Mouse (Mus musculus) kidney, postnatal 14 days (tissue): Measurements from ENCODE around the gene Tbc1d8.

Source experiments
- DNase-seq: peaks from one replicate; pipeline ENCODE4 v3.0.0; 2022; ENCODE audit warnings: mixed read lengths

Tbc1d8 gene

GRCm38 (mm10) chr1:39393217-39393867 is 85.2 kb downstream of the Tbc1d8 start:
- no peak for DNase-seq

DNA sequence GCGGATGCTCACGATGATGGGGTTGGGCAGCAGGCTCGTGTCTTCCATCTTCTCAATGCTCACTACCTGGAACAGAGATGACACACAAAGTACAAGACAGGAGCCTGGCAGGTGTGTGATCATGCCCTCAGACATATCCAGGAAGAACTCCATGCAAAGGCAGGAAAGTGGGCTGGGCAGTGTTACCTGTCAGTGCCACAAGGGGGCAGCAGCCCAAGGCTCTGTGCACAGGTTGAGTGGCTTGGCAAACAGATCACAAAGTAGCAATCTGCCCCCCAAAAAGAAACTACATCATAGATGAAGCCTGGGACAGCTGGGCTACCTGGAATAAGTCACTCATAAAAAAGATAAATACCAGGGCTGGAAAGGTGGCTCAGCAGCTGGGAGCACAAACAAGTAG is 86.4 kb downstream of the Tbc1d8 start:
- DNase-seq = peak; percentile 80

- DNase-seq = no peak
Observed at GRCm38 (mm10) chr1:39391652-39392051, 86.9 kb downstream of the Tbc1d8 start.

DNA sequence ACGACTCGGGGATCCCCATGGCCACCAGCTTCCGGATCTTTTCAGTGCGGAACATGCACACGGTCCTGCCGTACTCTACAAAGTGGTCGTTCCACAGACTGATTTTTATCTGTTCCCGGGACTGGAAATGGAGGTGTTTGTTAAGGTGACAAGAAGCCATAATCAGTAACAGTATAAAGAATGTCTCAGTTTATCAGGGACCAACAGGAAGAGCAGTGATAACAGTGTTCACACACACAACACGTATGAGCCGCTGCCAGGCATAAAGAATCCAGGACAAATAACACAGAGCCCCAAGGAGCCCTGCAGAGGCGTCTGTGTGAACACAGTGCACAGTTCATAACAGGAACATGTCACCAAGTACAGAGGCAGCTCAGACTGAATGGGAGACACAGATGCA is 89.2 kb downstream of the Tbc1d8 start:
- no peak for DNase-seq

- no peak for DNase-seq
Observed at GRCm38 (mm10) chr1:39388163-39388562, 90.4 kb downstream of the Tbc1d8 start.

GRCm38 (mm10) chr1:39387497-39387896 is 91.1 kb downstream of the Tbc1d8 start:
- DNase-seq = no peak

GRCm38 (mm10) chr1:39386456-39386855 is 92.1 kb downstream of the Tbc1d8 start:
- DNase-seq = no peak

GRCm38 (mm10) chr1:39384914-39385313 is 93.6 kb downstream of the Tbc1d8 start:
- DNase-seq = no peak

GRCm38 (mm10) chr1:39381017-39381416 is 97.5 kb downstream of the Tbc1d8 start:
- no peak for DNase-seq

DNA sequence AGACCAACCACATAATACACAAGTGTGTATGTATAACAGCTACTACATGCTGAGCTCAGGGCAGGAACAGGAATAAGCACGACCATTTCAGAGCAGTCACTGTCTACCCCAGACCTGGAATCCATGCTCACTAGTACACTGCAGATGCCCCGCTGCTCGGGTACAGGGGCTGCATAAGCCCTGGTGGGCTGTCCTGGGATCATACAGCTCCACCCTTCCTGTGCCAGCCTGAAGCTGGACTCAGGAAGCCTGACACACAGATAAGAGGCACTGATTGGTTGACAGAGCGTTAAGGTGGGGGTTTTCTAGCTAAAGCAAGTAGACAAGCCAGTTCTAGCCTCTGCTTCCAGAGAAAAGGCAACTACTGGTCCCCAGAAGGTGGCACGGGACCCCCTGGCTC is 99.5 kb downstream of the Tbc1d8 start:
- no peak for DNase-seq

GRCm38 (mm10) chr1:39378540-39378939 is 100.0 kb downstream of the Tbc1d8 start:
- DNase-seq = no peak

GRCm38 (mm10) chr1:39376726-39377240 is 101.8 kb downstream of the Tbc1d8 start:
- DNase-seq = no peak

DNA sequence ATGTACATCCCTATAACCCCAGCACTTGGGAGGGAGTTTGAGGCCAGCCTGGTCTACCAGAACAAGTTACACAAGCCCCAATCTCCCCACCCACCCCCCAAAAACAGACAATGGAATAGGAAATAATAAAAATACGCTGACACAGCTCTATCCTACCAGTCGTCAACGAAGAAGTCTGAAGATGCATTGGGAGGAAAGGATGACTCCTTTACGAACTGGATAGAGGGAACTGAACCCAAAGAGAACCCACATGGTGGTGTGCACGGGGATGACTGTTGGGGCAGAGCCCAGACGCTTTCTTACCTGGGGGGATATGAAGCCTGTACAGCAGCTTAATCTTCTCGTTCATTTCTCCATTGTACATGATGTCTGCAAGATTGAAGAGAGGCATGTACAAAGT is 102.4 kb downstream of the Tbc1d8 start:
- DNase-seq = no peak

DNA sequence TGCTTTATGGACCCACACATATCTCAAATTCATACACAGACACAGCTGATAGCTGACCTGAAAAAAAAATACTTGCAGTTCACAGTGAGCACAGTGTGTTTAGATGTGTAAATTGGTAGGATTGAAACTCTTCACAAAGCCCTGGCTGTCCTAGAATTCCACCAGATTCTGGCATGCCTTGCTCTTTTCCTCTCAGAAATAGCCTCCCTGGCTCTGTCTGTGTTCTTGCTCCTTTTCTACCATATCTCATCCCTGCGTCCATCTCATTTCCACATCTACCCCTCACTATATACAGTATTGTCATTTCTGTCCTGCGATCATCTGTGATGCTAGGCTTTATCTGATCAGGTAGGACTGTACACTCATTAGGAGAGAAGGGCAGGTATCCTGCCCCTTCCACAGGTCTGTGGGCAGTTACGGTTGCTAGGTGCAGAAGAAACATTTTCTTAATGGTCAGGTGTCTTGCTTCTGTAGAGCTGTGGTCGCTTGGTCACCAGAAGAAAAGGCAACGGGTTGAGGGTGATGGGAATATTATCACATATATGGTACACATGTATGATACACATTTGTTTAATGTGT is 104.2 kb downstream of the Tbc1d8 start:
- no peak for DNase-seq

- no peak for DNase-seq
Observed at GRCm38 (mm10) chr1:39373378-39373777, 105.2 kb downstream of the Tbc1d8 start.

- DNase-seq = no peak
Observed at GRCm38 (mm10) chr1:39372220-39372843, 106.2 kb downstream of the Tbc1d8 start.

DNA sequence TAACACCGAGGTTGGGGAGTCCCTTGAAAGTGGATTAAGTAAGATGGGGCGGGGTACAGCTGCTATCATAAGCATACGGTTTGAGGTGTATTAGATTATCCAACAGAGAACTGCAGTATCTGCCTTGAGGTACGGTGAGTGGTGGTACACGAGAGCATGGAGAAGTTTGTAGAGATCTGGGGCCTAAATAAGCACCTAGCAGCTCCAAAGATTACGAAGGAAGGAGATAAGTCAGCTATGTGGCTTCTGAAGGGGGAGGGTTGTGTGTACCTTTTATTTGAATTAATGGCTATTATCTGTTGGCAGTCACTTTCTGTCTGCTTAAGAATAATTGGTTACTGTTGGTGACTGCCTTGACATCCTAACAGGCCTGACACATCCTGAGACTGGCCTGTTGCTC is 108.1 kb downstream of the Tbc1d8 start:
- no peak for DNase-seq

- DNase-seq = no peak
Observed at GRCm38 (mm10) chr1:39368267-39368841, 110.2 kb downstream of the Tbc1d8 start.

DNA sequence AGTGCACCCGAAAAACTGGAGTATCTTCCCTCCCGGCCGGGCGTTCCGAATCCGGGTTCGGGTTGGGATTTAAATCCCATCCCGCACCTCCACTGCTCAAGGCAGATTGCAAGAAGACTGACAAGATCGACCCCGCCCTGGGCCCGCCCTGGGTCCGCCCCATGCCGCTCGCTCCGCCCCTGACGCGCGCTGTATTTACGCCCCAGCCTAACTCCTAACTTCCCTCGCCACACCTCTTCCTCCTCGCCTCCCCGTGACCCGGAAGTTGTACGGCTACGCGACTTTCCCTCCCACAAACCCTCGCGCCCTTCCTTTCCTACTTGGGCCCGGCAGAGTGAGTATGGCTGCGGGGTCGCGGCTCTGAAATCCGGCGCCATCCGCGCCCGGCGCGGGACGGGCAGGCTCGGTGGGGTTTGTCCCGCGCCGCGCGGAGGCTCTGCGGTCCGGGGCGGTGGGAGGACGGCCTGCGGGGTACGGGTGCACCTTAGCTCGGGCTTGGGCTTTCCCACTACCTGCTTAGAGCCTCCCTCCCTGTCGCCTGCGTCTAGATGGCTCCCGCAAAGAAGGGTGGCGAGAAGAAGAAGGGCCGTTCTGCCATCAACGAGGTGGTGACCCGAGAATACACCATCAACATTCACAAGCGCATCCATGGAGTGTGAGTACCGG is 110.8 kb downstream of the Tbc1d8 start, which contains the start of gene Rpl31:
TSS of gene Rpl31 (plus strand) at position 242 of the 666 bp plus-strand sequence.
- peak; percentile 98 for DNase-seq

- DNase-seq = no peak
Observed at GRCm38 (mm10) chr1:39367045-39367444, 111.5 kb downstream of the Tbc1d8 start.

DNA sequence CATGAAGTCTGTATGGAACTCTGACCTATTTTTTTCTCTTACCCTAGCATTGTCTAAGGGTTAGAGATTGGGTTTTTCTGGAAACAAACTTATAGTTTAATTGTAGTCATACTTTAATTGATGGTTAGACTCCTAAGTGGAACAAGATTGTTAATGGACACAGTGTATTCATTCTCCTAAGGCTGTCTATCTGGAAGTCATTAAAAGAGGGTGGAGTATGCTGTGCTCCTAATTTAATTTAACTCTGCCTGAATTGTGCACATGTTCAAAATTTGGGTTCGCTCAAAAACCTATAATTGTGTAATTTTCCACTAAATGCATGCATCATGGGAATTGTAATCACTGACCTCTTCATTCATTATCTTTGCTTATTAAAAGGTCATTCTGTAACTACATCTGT is 113.0 kb downstream of the Tbc1d8 start:
- DNase-seq = no peak

DNA sequence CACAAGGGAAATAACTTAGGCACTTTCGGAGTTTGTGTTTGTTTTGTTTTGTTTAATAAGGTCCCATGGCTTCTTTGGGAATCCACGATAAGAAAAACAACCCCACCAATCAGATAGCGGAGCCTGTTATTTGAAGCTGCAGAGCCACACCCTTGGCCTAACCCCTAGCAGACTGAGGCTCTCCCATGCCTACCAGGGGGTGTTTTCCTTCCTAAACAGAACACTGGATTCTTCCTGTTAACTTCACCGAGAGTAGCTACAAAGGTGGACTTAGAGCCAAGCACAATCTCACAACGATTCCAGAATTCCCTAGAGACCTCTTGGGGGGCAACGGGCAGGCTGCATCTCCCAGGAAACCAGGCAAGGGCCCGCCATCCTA is 116.1 kb downstream of the Tbc1d8 start:
- DNase-seq = no peak
